Mouse (Mus musculus) left cerebral cortex, adult 18-20 months (tissue): ENCODE results near the gene Duoxa1. TPM values are rescaled to one million over a fixed set of nuclear protein-coding genes. Genes with fewer than 3 reads are reported as not detected.

Experiments
- DNase-seq, 2 experiments: peaks; one replicate each; pipeline ENCODE4 v3.0.0; 2021 to 2022; ENCODE audit warnings: low spot score in 2 of 2, mixed read lengths in 1 of 2
- total RNA-seq, 2 experiments: library from RNA; stranded (reverse); gene quantifications; 2 replicates each; pipeline ENCODE4 v1.2.3; 2021

Duoxa1 gene
- total RNA-seq, 2 experiments from 2014 or later, result 0.23 TPM; not detected in 1

DNA sequence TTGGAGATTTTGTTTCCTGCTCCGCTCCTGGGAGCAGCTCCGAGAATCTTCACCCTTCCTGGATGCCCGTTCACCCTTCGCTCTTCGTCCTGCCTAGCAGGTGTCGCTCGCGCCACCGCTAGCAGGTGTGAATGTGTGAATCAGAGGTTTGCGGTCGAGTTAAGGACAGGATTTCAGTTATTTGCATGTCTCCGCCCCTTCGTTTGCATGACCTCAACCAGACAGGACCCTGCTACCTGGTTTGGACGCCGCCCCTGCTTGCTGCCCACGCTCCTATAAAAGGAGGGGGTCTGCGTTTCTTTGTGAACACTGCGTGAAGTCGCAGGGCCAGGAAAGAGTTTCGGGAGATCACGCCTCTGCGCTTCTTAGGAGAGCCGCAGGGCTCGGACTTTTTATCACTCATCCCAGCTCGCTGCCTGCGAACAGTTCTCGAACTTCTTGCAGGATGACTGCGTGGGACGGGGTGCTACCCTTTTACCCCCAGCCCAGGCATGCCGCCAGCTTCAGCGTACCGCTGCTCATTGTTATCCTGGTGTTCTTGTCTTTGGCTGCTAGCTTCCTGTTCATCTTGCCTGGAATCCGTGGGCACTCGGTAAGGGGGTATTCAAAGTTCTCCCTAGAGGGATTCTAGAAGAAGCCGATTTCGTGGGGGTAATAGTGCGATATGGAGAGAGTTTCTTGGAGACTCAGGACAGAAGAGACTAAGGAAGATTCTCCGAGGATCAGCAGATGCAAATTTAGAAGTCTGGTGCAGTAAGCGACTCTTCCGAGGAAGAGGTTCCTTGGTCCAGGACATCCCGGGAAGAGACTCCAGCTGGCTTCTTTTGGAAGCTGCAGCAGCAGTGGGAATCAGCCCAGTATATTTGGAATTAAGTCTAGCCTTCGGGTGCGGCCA lies 14.7 kb downstream of the Duoxa1 start, which contains the start of gene Duoxa2:
Duoxa2 (plus strand) TSS at position 305 of the 895 bp plus-strand sequence.
- no peak for DNase-seq

DNA sequence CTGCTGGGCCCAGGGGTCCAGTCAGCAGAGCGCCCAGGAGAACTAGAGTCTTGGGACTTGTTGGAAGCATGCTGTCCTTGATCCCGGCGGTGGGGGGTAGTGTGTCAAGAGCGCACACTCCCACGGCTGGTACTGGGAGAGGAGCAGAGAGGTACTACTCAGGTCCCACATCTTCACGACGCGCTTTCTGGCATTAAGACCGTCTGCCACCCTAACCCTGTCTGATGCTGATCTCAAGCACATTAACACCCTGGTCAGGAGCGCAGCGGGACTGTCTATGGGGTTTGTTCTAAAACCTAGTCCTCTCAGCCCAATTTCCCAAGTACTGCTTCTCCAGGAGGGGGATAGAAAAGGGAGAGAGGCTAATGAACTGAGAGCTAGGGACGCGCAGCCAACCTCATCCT lies 15.4 kb downstream of the Duoxa1 start, which contains the start of gene Duox2:
Duox2 (minus strand) TSS at position 354 of the 404 bp plus-strand sequence.
- DNase-seq, result no peak

DNA sequence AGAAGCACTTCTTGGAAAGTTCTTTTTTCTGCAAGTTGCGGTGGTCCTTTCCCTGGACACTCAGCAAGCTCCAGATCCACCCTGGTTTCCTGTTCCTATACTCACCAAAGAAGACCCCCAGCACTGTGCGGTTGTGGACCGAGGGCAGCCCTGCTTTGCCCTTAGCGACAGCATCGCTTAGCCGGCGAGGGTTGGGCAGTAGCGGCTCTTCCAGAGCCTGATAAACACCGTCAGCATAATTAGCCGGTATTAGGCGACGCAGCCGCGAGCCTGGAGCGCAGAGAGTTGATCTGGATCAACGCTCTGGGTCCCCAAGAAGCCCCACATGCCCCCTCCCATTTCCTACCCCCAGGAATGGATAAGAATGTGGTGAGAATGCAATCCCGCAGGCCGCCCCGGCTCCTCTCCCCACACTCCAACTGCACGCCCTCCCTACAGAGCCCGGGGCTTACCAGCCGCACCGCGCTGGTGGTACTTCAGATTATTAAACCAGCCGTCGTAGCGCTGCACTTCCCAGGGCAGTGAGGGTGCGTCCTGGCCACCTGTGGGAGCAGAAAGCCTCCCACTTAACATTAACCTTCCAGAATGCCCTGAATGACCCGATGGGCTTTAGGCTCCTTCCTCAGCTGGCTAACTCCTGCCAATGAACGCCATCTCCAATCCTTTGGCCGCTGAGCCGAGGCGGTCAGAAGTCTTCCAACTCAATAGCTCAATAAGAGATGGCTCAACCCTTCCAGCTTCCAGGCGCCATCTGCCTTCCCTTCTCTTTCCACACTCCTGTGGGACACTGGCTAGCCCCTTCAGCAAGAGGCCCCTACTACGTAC lies 16.0 kb downstream of the Duoxa1 start:
- DNase-seq, result no peak

DNA sequence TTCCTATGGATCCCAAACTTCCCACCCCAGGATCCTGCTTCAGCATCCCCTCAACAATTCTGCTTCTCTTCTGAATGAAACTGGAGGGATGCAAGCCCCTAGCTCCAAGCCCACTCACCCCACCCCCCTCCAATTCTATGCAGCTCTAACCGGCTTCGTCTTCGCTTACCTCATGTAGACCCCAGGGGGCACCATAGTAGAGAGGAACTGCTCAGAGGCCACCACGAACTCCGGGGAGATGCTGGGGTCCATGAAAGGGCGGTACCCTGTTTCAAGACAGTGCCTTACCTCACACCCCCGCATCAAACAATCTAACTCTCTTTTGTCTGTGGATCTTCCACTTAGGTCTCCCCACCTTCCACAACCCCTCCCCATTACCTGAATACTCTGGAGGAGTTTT lies 18.6 kb downstream of the Duoxa1 start:
- DNase-seq, result no peak

DNA sequence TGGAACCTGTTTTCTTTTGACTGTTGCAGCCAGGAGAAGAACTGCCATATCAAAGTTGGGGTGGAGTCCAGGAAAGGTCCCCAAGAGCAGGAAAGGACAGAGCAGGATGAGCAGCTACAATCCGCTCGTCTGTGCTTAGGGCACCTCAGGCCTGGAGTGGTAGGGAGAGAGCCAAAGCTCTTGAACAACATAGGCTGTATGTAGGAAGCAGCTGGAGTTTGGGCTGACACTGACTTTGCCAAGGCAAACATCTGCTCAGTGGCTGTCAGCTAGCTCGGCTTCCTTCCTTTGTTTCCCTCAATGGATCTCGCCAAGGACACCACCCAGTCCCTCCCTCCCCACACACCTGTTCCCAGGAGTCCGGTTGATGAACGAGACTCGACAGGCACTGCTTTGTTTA lies 27.4 kb downstream of the Duoxa1 start:
- no peak for DNase-seq

DNA sequence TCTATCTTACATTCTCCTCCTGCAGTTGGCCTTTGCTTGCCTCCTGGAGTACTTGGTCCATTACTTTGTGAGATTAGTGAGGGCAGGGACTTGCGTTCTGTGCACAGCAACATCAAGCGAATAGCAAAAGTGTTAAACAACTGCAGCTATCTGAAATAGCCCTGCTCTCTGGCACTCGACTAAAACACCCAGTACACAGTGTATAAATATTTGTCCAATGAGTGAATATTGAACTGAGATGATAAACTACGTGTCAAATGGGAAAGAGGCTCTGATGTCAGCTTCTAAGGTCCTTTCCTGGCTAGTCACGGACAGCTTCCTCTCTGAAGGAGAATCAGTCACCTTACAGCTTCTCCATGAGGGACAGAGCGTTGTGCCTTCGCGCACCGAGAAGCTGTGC lies 29.4 kb downstream of the Duoxa1 start:
- no peak for DNase-seq

DNA sequence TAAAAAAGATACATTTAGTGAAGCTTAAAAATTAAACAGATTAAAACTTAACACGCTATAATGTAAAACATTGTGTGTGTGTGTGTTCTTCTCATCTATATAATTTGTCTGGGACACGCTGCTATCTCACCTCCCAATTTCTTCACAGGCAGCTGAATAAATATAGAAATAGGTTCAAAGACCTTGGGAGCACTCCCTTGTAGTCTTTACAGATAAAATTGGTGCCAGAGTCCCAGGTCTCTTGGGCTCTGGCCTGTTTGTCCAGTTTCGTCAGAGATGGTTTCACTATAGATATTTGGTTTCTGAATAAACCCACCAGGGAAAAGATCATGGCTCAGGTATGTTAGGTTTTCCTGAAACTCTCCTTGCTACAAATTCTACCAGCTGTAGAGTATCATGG lies 34.8 kb downstream of the Duoxa1 start:
- DNase-seq, result no peak

DNA sequence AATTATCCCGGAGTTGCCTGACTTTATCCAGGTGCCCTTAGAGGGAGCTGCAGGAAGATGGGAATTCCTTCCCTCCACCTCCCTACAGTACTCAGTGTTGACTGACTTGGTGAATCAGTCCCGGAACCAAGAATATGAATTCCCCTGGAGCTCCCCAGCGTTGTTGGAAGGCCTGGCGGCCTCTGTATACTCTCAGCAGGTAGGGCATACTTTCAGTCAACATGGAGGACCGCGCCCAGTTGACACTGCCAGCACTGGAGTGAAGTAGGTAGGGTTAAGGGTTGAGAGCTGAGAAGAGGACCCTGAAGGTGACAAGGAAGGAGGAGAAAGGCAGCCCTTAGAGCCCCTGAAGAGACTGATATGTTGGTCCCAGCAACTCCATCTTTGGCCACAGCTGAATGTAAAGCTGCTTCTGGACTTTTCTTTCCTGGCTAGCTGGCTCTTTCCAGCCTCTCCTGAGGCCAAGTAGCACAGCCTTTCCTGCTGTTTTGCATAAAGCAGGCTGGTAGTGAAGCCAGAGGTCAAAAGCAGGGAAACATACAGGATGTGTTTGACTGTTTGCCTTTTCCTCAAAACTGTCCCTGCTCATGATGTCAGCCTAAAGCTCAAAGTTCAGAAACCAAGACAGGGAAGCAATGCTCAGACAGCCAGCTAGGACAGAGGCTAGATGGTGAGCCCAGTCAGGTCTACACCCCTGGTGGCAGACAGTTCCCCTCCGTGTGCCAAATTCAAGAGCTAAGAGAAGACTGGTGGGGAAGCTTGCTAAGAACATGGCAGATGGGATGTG lies 46.9 kb downstream of the Duoxa1 start:
- no peak for DNase-seq

DNA sequence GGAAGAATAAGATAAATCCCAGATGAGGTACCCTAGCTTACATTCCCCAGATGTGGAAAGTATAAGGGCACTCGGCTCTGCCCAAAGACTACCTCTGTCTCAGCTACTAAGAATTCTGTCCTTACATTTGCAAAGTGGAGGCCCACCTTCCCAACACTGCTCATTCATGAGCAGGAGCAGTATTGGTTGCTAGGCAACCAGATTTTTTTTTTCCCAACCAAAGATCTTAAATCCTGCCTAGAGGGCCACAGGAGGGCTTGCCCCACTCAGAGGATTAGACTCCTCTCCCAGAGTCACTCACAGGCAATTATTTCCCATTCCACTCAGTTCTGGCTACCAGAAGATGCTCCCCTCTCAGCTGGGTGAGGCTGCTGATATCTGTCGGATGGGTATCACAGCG lies 48.8 kb downstream of the Duoxa1 start:
- DNase-seq, result no peak

DNA sequence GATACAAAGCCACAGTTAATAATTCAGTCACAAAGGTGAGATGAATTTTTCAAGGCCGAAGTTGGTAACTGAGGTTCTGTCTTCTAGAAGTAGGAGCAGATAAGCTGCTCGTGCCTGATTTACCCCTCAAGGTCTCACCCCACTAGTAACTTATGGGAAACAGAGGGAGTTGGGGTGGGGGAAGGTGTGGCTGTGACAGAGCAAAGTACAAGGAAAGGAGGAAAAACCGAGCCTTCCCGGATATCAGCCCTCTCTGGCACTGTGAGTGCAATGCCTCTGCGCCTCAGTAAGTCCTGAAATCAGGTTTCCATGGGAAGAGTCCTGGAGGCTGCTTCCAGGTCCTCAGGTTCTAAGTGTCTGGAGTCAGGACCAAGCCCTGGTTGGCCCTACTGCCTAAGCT lies 52.8 kb downstream of the Duoxa1 start:
- DNase-seq, result no peak

DNA sequence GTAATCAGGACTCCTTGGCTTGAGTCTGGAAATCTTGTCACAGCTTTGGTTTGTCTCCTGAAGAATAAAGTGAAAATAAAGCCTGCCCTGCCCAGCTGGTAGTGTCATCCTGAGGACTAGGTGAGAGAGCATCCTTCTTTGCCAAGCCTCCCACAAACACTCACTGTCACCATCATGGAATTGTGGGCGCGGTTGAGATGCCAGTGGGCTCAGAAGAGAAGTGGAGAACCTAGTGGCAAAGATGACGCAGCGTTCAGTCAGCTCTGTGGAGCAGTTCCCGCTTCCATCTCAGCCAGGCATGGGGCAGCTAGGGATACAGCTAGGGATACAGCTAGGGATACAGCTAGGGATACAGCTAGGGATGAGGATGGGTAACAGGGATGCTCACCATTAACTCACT lies 57.5 kb downstream of the Duoxa1 start:
- DNase-seq, result peak; percentile 36 to 55

Other genes starting within 250 kb of the Duoxa1 start
- gene Spg11, start 195.3 kb downstream of the Duoxa1 start, total RNA-seq, result 10 to 100 TPM; 15.9 to 16.1 TPM
- 100 to 1,000 TPM; 121 to 139 TPM for gene B2m, start 166.0 kb downstream of the Duoxa1 start, total RNA-seq
- not detected for gene Trim69, start 153.0 kb downstream of the Duoxa1 start, total RNA-seq
- gene Patl2, start 127.5 kb downstream of the Duoxa1 start, total RNA-seq, result under 1 TPM in 1 of 2 experiments, not detected in 1; 0.14 TPM
- not detected for gene Terb2, start 127.5 kb downstream of the Duoxa1 start, total RNA-seq
- 10 to 100 TPM; 19.4 to 20.4 TPM for gene Sord, start 79.0 kb downstream of the Duoxa1 start, total RNA-seq
- not detected for gene Duox2, start 15.3 kb downstream of the Duoxa1 start, total RNA-seq
- gene Duoxa2, start 14.8 kb downstream of the Duoxa1 start, total RNA-seq, result not detected
- not detected for gene Duox1, start 1.9 kb upstream of the Duoxa1 start, total RNA-seq
- 10 to 100 TPM; 70.5 to 76.1 TPM for gene Shf, start 55.4 kb upstream of the Duoxa1 start, total RNA-seq
- gene Slc28a2, start 112.7 kb upstream of the Duoxa1 start, total RNA-seq, result under 1 TPM; 0.26 to 0.30 TPM
- not detected for gene Gm14085, start 171.2 kb upstream of the Duoxa1 start, total RNA-seq